Mouse (Mus musculus) neural tube, embryonic 12.5 days (tissue): ENCODE results near the gene Cdh23. TPM values are rescaled to one million over a fixed set of nuclear protein-coding genes. Genes with fewer than 3 reads are reported as not detected.

ENCODE experiments used
- ATAC-seq: fragments of 200-750 bp; cut with Nextera tagmentation; 2 replicates; pipeline ENCODE4 v1.8.0; 2017; ENCODE audit warnings: low read depth, mild to moderate bottlenecking, moderate TSS enrichment, moderate library complexity; ENCODE audit not compliant: low FRiP score
- H3K27ac ChIP-seq: fragments of 300-500 bp; sonication (generic); 2 replicates; pipeline ENCODE4 v1.5.1; 2016
- H3K27me3 ChIP-seq: fragments of 300-500 bp; sonication (generic); replicated peaks from 2 replicates; pipeline ENCODE4 v1.6.1; 2016; ENCODE audit warnings: mild to moderate bottlenecking
- H3K36me3 ChIP-seq: fragments of 300-500 bp; sonication (generic); 2 replicates; pipeline ENCODE4 v1.6.1; 2016; ENCODE audit warnings: mild to moderate bottlenecking
- H3K4me1 ChIP-seq: fragments of 300-500 bp; sonication (generic); 2 replicates; pipeline ENCODE4 v1.6.1; 2016
- H3K4me2 ChIP-seq: fragments of 300-500 bp; sonication (generic); replicated peaks from 2 replicates; pipeline ENCODE4 v1.6.1; 2016; ENCODE audit warnings: mild to moderate bottlenecking
- H3K4me3 ChIP-seq: fragments of 300-500 bp; sonication (generic); 2 replicates; pipeline ENCODE4 v1.5.1; 2016
- H3K9ac ChIP-seq: fragments of 300-500 bp; sonication (generic); 2 replicates; pipeline ENCODE4 v1.6.1; 2016; ENCODE audit warnings: mild to moderate bottlenecking
- H3K9me3 ChIP-seq: fragments of 300-500 bp; sonication (generic); 2 replicates; pipeline ENCODE4 v1.6.1; 2016; ENCODE audit warnings: mild to moderate bottlenecking
- WGBS: fragments of 180-500 bp; shearing (Covaris S2); methylation state at CpG from one replicate; pipeline ENCODE4 v1.1.7; 2016; 5-methylcytosine and 5-hydroxymethylcytosine counted together
- polyA plus RNA-seq: library from polyadenylated mRNA; unstranded; fragments of >200 nt; fragmentation: Nextera tagmentation; extraction: Ambion mirVana; gene quantifications from 2 replicates; pipeline ENCODE4 v1.2.1, GENCODE M21; 2016

Gene Cdh23
- polyA plus RNA-seq, 1 experiment from 2014 or later, result 1.0 TPM

GRCm38 (mm10) chr10:60442321-60442720, 254.0 kb downstream of the Cdh23 start:
- no peaks in the 10 kb centered on the region for H3K27me3 ChIP-seq
- no peaks in the 10 kb centered on the region for H3K36me3 ChIP-seq
- no peak overlapping the region for H3K4me2 ChIP-seq
- no peak overlapping the region for H3K9ac ChIP-seq
- WGBS, result 90% methylated on average over 4 of the region's 4 CpGs
- no peak overlapping the region for H3K4me3 ChIP-seq
- no peak for ATAC-seq
- no peak overlapping the region for H3K27ac ChIP-seq
- H3K4me1 ChIP-seq, result no peaks in the 10 kb centered on the region
- H3K9me3 ChIP-seq, result no peaks in the 10 kb centered on the region

GRCm38 (mm10) chr10:60432679-60433078, 263.6 kb downstream of the Cdh23 start:
- no peak for ATAC-seq
- WGBS, result 36% methylated on average over 4 of the region's 4 CpGs
- Histone ChIP-seq H3K9ac (no peak overlapping the region), H3K4me3 (no peak overlapping the region), H3K4me2 (no peak overlapping the region), H3K27me3 (no peaks in the 10 kb centered on the region), H3K36me3 (no peaks in the 10 kb centered on the region), H3K27ac (no peak overlapping the region), H3K4me1 (no peaks in the 10 kb centered on the region; the same call in 1 of the 2 replicates), H3K9me3 (no peaks in the 10 kb centered on the region)

GRCm38 (mm10) chr10:60430591-60430990, 265.7 kb downstream of the Cdh23 start:
- WGBS, result 23% methylated on average over 6 of the region's 6 CpGs
- Histone ChIP-seq H3K9me3 (peaks cover 3% of the 10 kb centered on the region; the same call in 1 of the 2 replicates), H3K27ac (no peak overlapping the region), H3K4me3 (no peak overlapping the region), H3K27me3 (no peaks in the 10 kb centered on the region), H3K4me2 (no peak overlapping the region; the same call in 1 of the 2 replicates), H3K9ac (no peak overlapping the region), H3K36me3 (no peaks in the 10 kb centered on the region), H3K4me1 (no peaks in the 10 kb centered on the region; the same call in 1 of the 2 replicates)
- peak; percentile 56; the same call in 1 of the 2 replicates for ATAC-seq

- Histone ChIP-seq H3K27ac (no peak overlapping the region), H3K36me3 (no peaks in the 10 kb centered on the region), H3K9me3 (peaks cover 8% of the 10 kb centered on the region), H3K9ac (no peak overlapping the region), H3K4me1 (no peaks in the 10 kb centered on the region; the same call in 1 of the 2 replicates), H3K4me3 (no peak overlapping the region), H3K27me3 (no peaks in the 10 kb centered on the region), H3K4me2 (no peak overlapping the region)
- WGBS, result 61% methylated on average over 10 of the region's 10 CpGs
- ATAC-seq, result no peak
Measured at GRCm38 (mm10) chr10:60430001-60430400, 266.3 kb downstream of the Cdh23 start.

- Histone ChIP-seq H3K4me1 (no peaks in the 10 kb centered on the region), H3K27me3 (no peaks in the 10 kb centered on the region), H3K4me3 (no peak overlapping the region), H3K9me3 (peaks cover 9% of the 10 kb centered on the region), H3K27ac (no peak overlapping the region), H3K9ac (no peak overlapping the region), H3K4me2 (no peak overlapping the region), H3K36me3 (no peaks in the 10 kb centered on the region)
- WGBS, result 57% methylated on average over 7 of the region's 7 CpGs
- no peak for ATAC-seq
Measured at GRCm38 (mm10) chr10:60422756-60423155, 273.5 kb downstream of the Cdh23 start.

- Histone ChIP-seq H3K4me2 (no peak overlapping the region), H3K4me3 (no peak overlapping the region), H3K36me3 (no peaks in the 10 kb centered on the region), H3K9ac (no peak overlapping the region), H3K27me3 (no peaks in the 10 kb centered on the region), H3K27ac (no peak overlapping the region), H3K4me1 (peaks cover 6% of the 10 kb centered on the region; the same call in 1 of the 2 replicates), H3K9me3 (no peaks in the 10 kb centered on the region)
- WGBS, result 27% methylated on average over 4 of the region's 4 CpGs
- no peak for ATAC-seq
Measured at GRCm38 (mm10) chr10:60419624-60420023, 276.7 kb downstream of the Cdh23 start.

GRCm38 (mm10) chr10:60418137-60418536, 278.2 kb downstream of the Cdh23 start:
- Histone ChIP-seq H3K27ac (no peak overlapping the region), H3K4me3 (no peak overlapping the region), H3K9ac (no peak overlapping the region), H3K9me3 (no peaks in the 10 kb centered on the region), H3K4me1 (peaks cover 6% of the 10 kb centered on the region; the same call in 1 of the 2 replicates), H3K27me3 (no peaks in the 10 kb centered on the region), H3K4me2 (no peak overlapping the region), H3K36me3 (no peaks in the 10 kb centered on the region)
- 19% methylated on average over 3 of the region's 3 CpGs for WGBS
- ATAC-seq, result no peak

- H3K9me3 ChIP-seq, result no peaks in the 10 kb centered on the region
- H3K4me1 ChIP-seq, result peaks cover 6% of the 10 kb centered on the region; the same call in 1 of the 2 replicates
- H3K9ac ChIP-seq, result no peak overlapping the region
- H3K27me3 ChIP-seq, result no peaks in the 10 kb centered on the region
- H3K36me3 ChIP-seq, result no peaks in the 10 kb centered on the region
- no peak for ATAC-seq
- no peak overlapping the region for H3K4me3 ChIP-seq
- no peak overlapping the region for H3K27ac ChIP-seq
- WGBS, result 96% methylated on average over 2 of the region's 2 CpGs
- H3K4me2 ChIP-seq, result no peak overlapping the region
Measured at GRCm38 (mm10) chr10:60417041-60417440, 279.2 kb downstream of the Cdh23 start.

GRCm38 (mm10) chr10:60413756-60414155, 282.5 kb downstream of the Cdh23 start:
- no peaks in the 10 kb centered on the region for H3K9me3 ChIP-seq
- H3K36me3 ChIP-seq, result no peaks in the 10 kb centered on the region
- WGBS, result 91% methylated on average over 2 of the region's 2 CpGs
- peaks cover 6% of the 10 kb centered on the region; the same call in 1 of the 2 replicates for H3K4me1 ChIP-seq
- no peak overlapping the region for H3K27ac ChIP-seq
- H3K4me2 ChIP-seq, result no peak overlapping the region
- no peak for ATAC-seq
- H3K4me3 ChIP-seq, result no peak overlapping the region
- H3K9ac ChIP-seq, result no peak overlapping the region
- H3K27me3 ChIP-seq, result no peaks in the 10 kb centered on the region; the same call in 1 of the 2 replicates

GRCm38 (mm10) chr10:60411794-60412193, 284.5 kb downstream of the Cdh23 start:
- Histone ChIP-seq H3K27ac (no peak overlapping the region), H3K4me2 (no peak overlapping the region), H3K4me1 (peaks cover 6% of the 10 kb centered on the region; the same call in 1 of the 2 replicates), H3K36me3 (no peaks in the 10 kb centered on the region), H3K9me3 (no peaks in the 10 kb centered on the region), H3K27me3 (no peaks in the 10 kb centered on the region; the same call in 1 of the 2 replicates), H3K9ac (no peak overlapping the region), H3K4me3 (no peak overlapping the region)
- WGBS, result 31% methylated on average over 5 of the region's 5 CpGs
- ATAC-seq, result no peak

- no peaks in the 10 kb centered on the region; the same call in 1 of the 2 replicates for H3K27me3 ChIP-seq
- 3% methylated on average over 5 of the region's 5 CpGs for WGBS
- no peak for ATAC-seq
Measured at GRCm38 (mm10) chr10:60407831-60408230, 288.5 kb downstream of the Cdh23 start.

GRCm38 (mm10) chr10:60405460-60406177, 290.7 kb downstream of the Cdh23 start:
- Histone ChIP-seq H3K4me2 (no peak overlapping the region), H3K4me3 (no peak overlapping the region), H3K4me1 (no peaks in the 10 kb centered on the region), H3K27me3 (no peaks in the 10 kb centered on the region; the same call in 1 of the 2 replicates), H3K9me3 (no peaks in the 10 kb centered on the region), H3K27ac (no peak overlapping the region), H3K9ac (no peak overlapping the region), H3K36me3 (no peaks in the 10 kb centered on the region)
- no peak for ATAC-seq
- WGBS, result 70% methylated on average over 7 of the region's 7 CpGs

More at GRCm38 (mm10) chr10:60407831-60408230, 288.5 kb downstream of the Cdh23 start:
- Histone ChIP-seq H3K36me3 (no peaks in the 10 kb centered on the region), H3K9ac (no peak overlapping the region), H3K4me3 (no peak overlapping the region), H3K4me2 (no peak overlapping the region), H3K4me1 (no peaks in the 10 kb centered on the region), H3K27ac (no peak overlapping the region), H3K9me3 (no peaks in the 10 kb centered on the region)
